Mouse (Mus musculus) bone marrow macrophage, adult 2 months (primary cell): ENCODE measurements around the gene Fam120c. TPM values are rescaled to one million over a fixed set of nuclear protein-coding genes. Genes with fewer than 3 reads are reported as not detected.
A peak's percentile ranks its signal among the peaks of the same experiment; 100 is the strongest.

Experiments
- H3K27ac ChIP-seq: 2 replicates; pipeline ENCODE4 v1.5.1; 2012; ENCODE audit warnings: low read depth, low read length; ENCODE audit not compliant: insufficient read depth
- H3K4me1 ChIP-seq: 2 replicates; pipeline ENCODE4 v1.6.1; 2012; ENCODE audit warnings: low read length; ENCODE audit not compliant: control insufficient read depth, insufficient read depth
- H3K4me3 ChIP-seq: 2 replicates; pipeline ENCODE4 v1.5.1; 2012; ENCODE audit warnings: mild to moderate bottlenecking, low read length, moderate library complexity; ENCODE audit not compliant: insufficient read depth
- CTCF ChIP-seq: IDR thresholded peaks from 2 replicates; pipeline ENCODE4 v1.5.1; 2012; ENCODE audit warnings: low read depth, mild to moderate bottlenecking, low read length, moderate library complexity
- POLR2A ChIP-seq: IDR thresholded peaks from 2 replicates; pipeline ENCODE4 v1.6.1; 2012; ENCODE audit warnings: mild to moderate bottlenecking, low read depth, low read length, borderline replicate concordance
- polyA plus RNA-seq: library from polyadenylated mRNA; stranded (reverse); fragments of >200 nt; gene quantifications from 2 replicates; pipeline ENCODE4 v1.2.4, GENCODE M21; 2012; ENCODE audit not compliant: missing spikeins, insufficient read depth, insufficient read length

The Fam120c gene
- polyA plus RNA-seq, 1 experiment = 2.6 TPM

GRCm38 (mm10) chrX:151520127-151520457 is 176.1 kb downstream of the Fam120c start:
- TF ChIP-seq CTCF (no peak), POLR2A (no peak)

DNA sequence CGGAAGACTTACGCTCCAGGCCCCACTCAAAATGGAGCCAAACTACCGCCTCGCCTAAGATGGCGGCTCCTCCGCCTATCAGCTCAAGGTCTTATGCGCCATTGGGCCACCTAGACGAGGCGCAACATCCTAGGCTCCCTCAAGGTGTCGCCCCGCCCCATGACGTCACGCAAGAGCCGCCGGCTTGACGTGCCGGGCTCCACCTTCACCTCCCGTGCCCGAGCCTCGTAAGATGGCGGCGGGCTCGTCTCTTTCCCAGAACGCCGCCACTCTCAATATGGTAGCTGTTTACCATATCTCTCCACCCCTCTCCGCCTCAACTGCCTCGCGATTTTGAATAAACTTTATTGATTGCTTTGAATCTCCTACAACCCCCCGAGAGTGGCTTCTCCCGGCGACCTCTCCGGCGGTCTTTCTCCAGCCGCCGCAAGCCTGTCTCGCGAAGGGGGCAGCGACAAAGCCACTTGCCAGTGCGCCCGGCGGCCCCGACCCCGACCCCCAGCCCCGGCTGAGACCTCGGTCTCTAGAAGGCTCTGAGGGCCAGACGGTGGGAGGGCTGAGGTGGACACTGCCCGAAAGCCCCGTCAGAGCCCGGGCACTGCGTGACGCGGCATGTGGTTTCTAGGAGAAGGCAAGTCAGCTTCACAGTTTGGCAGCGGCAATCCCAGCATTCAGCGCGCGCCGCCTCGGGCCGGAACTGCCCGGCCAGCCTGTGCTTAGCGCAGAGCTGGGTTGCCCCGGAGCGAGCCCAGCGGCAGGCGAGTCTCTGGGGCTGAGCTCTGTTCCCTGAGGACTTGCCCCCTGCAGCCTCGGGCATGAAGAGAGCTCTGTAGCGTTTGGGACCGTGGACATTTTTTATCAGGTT is 176.7 kb downstream of the Fam120c start, which contains the start of gene Phf8:
Phf8 (plus strand) TSS at position 215 of the 865 bp plus-strand sequence.
- no peak for TF ChIP-seq POLR2A
- TF ChIP-seq CTCF = no peak
- Histone ChIP-seq H3K27ac (peak within 1 kb of the TSS; percentile 89), H3K4me1 (peaks cover 6% of the 10 kb centered on the region), H3K4me3 (peak within 1 kb of the TSS; percentile 79)

More at GRCm38 (mm10) chrX:151520127-151520457, 176.1 kb downstream of the Fam120c start:
- Histone ChIP-seq H3K4me1 (peaks cover 6% of the 10 kb centered on the region), H3K27ac (peak overlapping the region; percentile 89), H3K4me3 (peak overlapping the region; percentile 79)

Other genes starting within 250 kb of the Fam120c start
- gene Tsr2, start 247.6 kb upstream of the Fam120c start, polyA plus RNA-seq = 10.4 and 11.5 TPM in 2 replicates
- not detected in 2 replicates for gene Wnk3, start 146.1 kb upstream of the Fam120c start, polyA plus RNA-seq
- 23.9 and 25.2 TPM in 2 replicates for gene Phf8, start 176.5 kb downstream of the Fam120c start, polyA plus RNA-seq